Mouse (Mus musculus) cortical plate, adult 2 months (tissue): ENCODE measurements around the gene Mynn. TPM values are rescaled to one million over a fixed set of nuclear protein-coding genes. Genes with fewer than 3 reads are reported as not detected.

ENCODE experiments used
- H3K27ac ChIP-seq: fragments of 200-500 bp; 2 replicates; pipeline ENCODE4 v1.5.1; 2012; ENCODE audit warnings: low read length, control low read depth, inconsistent platforms; ENCODE audit not compliant: insufficient read depth
- H3K4me1 ChIP-seq: fragments of 200-500 bp; 2 replicates; pipeline ENCODE4 v1.6.1; 2011; ENCODE audit warnings: low read length; ENCODE audit not compliant: control insufficient read depth, insufficient read depth
- H3K4me3 ChIP-seq: fragments of 200-500 bp; 2 replicates; pipeline ENCODE4 v1.5.1; 2011; ENCODE audit warnings: mild to moderate bottlenecking, low read length, control low read depth; ENCODE audit not compliant: insufficient read depth
- CTCF ChIP-seq: fragments of 200-500 bp; IDR thresholded peaks from 2 replicates; pipeline ENCODE4 v1.5.1; 2011; ENCODE audit warnings: mild to moderate bottlenecking, control low read depth, low read length; ENCODE audit not compliant: insufficient read depth; ENCODE audit errors: extremely low read depth
- POLR2A ChIP-seq: fragments of 200-500 bp; IDR thresholded peaks from 2 replicates; pipeline ENCODE4 v1.6.1; 2011; ENCODE audit warnings: mild to moderate bottlenecking, low read length, control low read depth; ENCODE audit not compliant: insufficient read depth; ENCODE audit errors: extremely low read depth
- polyA plus RNA-seq: library from polyadenylated mRNA; depleted of rRNA; stranded (reverse); fragments of >200 nt; gene quantifications from 2 replicates; pipeline ENCODE4 v1.2.3, GENCODE M21; 2012

The Mynn gene
- polyA plus RNA-seq, 1 experiment = 15.5 TPM

GRCm38 (mm10) chr3:30597271-30597670 lies 4.6 kb upstream of the Mynn start:
- H3K4me1 ChIP-seq = no peaks in the 10 kb centered on the region
- no peak overlapping the region for H3K27ac ChIP-seq
- no peak for TF ChIP-seq POLR2A
- TF ChIP-seq CTCF = no peak
- no peak overlapping the region for H3K4me3 ChIP-seq

DNA sequence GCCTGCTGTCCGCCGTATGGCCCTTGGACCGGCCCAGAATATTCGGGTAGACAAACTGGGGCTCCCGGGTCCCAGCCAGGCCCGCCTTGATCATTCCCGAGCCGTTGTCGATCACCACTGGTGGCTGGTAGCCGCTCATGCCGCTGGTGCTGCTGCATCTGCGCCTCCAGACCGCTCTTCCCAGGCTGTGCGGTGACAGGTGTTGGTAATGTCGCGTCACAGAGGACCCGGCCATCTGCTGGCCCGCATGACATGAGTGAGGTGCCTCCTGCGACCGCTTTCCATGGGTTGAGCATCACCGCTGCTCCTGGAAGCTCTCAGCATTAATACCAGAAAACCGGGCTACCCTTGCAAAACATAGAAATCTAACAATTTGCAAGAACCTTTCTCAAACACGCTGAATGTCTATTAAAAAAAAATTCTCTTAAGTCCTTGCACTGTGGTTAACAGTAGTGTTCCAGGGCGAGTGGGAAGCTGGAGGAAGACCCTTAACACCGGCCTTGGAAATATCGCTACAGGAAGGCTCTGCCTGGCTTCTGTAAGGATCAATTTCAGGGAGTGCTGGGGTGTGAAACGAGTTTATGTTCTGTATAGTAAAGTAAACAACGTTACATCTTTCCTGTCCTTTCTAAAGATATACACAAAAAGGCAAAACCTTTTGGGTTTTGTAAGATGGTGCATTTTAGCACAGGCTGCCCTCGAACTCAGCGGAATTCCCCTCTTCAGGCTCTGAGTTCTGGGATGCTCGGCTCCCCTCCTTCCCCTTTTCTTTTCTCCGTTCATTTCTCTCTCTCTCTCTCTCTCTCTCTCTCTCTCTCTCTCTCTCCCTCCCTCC lies 1.9 kb upstream of the Mynn start, which contains the start of gene Actrt3:
Actrt3 (minus strand) TSS at position 229 of the 835 bp plus-strand sequence.
- Histone ChIP-seq H3K4me1 (no peaks in the 10 kb centered on the region), H3K27ac (peak within 1 kb of the TSS; percentile 43; the same call in 1 of the 2 replicates), H3K4me3 (peak within 1 kb of the TSS; percentile 51)
- TF ChIP-seq POLR2A (peak; percentile 30; the same call in 1 of the 2 replicates), CTCF (no peak)

GRCm38 (mm10) chr3:30600717-30601116 lies 1.1 kb upstream of the Mynn start:
- H3K27ac ChIP-seq = no peak overlapping the region
- peak overlapping the region; percentile 51 for H3K4me3 ChIP-seq
- TF ChIP-seq CTCF (no peak), POLR2A (no peak)
- H3K4me1 ChIP-seq = no peaks in the 10 kb centered on the region

- H3K4me3 ChIP-seq = peak overlapping the region; percentile 51
- no peaks in the 10 kb centered on the region for H3K4me1 ChIP-seq
- H3K27ac ChIP-seq = no peak overlapping the region
- TF ChIP-seq POLR2A (no peak), CTCF (no peak)
Measured at GRCm38 (mm10) chr3:30601175-30601574, 690 bp upstream of the Mynn start.

DNA sequence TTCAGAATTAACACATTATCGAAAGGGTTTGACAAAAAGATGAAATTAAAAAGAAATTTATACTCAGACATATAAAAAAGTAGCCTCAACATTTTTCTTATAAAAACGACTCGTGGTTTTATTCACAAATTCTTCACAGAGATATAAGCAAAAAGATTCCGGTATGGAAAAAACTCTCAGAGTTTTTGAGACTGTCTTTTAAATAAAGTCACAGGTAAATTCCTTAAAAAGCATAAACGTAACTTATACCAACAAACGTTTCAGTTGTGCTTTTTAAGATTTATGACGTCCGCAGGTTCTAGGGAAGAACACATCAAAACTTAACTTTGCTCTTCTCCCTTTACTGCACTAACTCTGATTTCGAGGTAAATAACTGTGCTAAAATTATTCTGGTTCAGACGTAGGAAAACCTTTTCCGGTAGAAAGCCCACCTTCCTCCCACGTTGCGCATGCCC lies 228 bp upstream of the Mynn start:
- TF ChIP-seq POLR2A (no peak), CTCF (no peak)
- Histone ChIP-seq H3K4me3 (peak overlapping the region; percentile 64), H3K4me1 (no peaks in the 10 kb centered on the region), H3K27ac (peak overlapping the region; percentile 91)

- no peaks in the 10 kb centered on the region; the same call in 1 of the 2 replicates for H3K4me1 ChIP-seq
- TF ChIP-seq POLR2A (no peak), CTCF (no peak)
- peak overlapping the region; percentile 39 for H3K27ac ChIP-seq
- peak overlapping the region; percentile 64 for H3K4me3 ChIP-seq
Measured at GRCm38 (mm10) chr3:30602740-30603098, 854 bp downstream of the Mynn start.

DNA sequence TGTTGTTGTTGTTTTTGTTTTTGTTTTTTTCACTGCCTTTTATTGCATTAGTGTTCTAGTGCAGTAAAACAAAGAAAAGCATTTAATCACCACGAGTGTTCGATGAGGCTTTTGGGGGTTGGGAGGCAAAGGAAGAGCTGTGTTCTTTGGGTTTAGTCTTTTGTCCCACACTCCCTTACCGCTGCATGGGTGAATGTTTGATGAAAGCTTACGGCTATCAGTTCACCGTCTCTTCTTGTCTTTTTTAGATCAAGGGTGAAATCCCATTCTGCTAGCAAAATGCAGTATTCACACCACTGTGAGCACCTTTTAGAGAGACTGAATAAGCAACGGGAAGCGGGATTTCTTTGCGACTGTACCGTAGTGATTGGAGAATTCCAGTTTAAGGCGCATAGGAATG lies 1.4 kb downstream of the Mynn start:
- no peak overlapping the region for H3K27ac ChIP-seq
- TF ChIP-seq POLR2A (no peak), CTCF (no peak)
- no peaks in the 10 kb centered on the region; the same call in 1 of the 2 replicates for H3K4me1 ChIP-seq
- H3K4me3 ChIP-seq = peak overlapping the region; percentile 64; the same call in 1 of the 2 replicates

- no peak for TF ChIP-seq POLR2A
- H3K4me3 ChIP-seq = no peak overlapping the region
- H3K27ac ChIP-seq = no peak overlapping the region
- H3K4me1 ChIP-seq = no peaks in the 10 kb centered on the region; the same call in 1 of the 2 replicates
Measured at GRCm38 (mm10) chr3:30608999-30609398, 7.1 kb downstream of the Mynn start.

DNA sequence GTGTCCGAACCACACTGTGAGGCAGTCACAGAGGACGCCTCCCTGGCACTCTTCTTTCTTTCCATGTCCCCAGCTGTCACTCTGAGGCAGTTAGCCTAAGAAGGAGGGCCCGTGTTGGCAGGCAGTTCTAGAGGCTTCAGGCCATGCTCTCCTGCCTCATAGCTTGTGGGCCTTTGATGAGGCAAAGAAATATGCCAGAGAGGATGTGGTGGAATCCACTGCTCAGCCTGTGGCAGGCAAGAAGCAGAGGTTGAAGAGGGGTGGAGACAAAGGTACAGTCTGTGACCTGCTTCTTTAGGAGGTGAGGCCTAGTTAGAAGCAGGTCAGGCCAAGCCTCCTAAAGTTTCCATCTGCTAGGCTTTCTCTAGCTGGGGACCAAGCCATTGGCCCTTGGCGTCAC lies 9.1 kb downstream of the Mynn start:
- no peak for TF ChIP-seq CTCF
- no peak for TF ChIP-seq POLR2A
- Histone ChIP-seq H3K27ac (no peak overlapping the region), H3K4me1 (no peaks in the 10 kb centered on the region; the same call in 1 of the 2 replicates), H3K4me3 (no peak overlapping the region)

GRCm38 (mm10) chr3:30620132-30620531 lies 18.3 kb downstream of the Mynn start:
- TF ChIP-seq POLR2A (no peak), CTCF (no peak)
- Histone ChIP-seq H3K4me3 (no peak overlapping the region), H3K27ac (no peak overlapping the region), H3K4me1 (no peaks in the 10 kb centered on the region)
